Mouse (Mus musculus) hindbrain, postnatal 0 days (tissue): ENCODE measurements at regions not wholly inside any gene's neighbourhood (a gene's known extent, or its start where the extent isn't known, plus 50 kb on each side); places are given as distances from the start of the nearest gene placed in this dataset.
A peak's percentile ranks its signal among the peaks of the same experiment; 100 is the strongest.

Source experiments
- ATAC-seq: fragments of 200-750 bp; cut with Nextera tagmentation; 2 replicates; pipeline ENCODE4 v1.8.0; 2017; ENCODE audit warnings: mild to moderate bottlenecking, moderate TSS enrichment, moderate library complexity
- DNase-seq: peaks from one replicate; pipeline ENCODE4 v3.0.0-alpha.2; 2015; ENCODE audit warnings: low spot score
- H3K27ac ChIP-seq: fragments of 300-500 bp; sonication (generic); 2 replicates; pipeline ENCODE4 v1.5.1; 2014; ENCODE audit warnings: mild to moderate bottlenecking
- H3K27me3 ChIP-seq: fragments of 300-500 bp; sonication (generic); 2 replicates; pipeline ENCODE4 v1.6.1; 2014; ENCODE audit warnings: low read length, mixed read lengths; ENCODE audit not compliant: insufficient read depth
- H3K36me3 ChIP-seq: fragments of 300-500 bp; sonication (generic); 2 replicates; pipeline ENCODE4 v1.6.1; 2014; ENCODE audit warnings: low read length, mixed read lengths; ENCODE audit not compliant: insufficient read depth
- H3K4me1 ChIP-seq: fragments of 300-500 bp; sonication (generic); 2 replicates; pipeline ENCODE4 v1.6.1; 2014; ENCODE audit warnings: antibody characterized with exemption, low read length, mixed read lengths; ENCODE audit not compliant: insufficient read depth
- H3K4me2 ChIP-seq: fragments of 300-500 bp; sonication (generic); 2 replicates; pipeline ENCODE4 v1.6.1; 2014; ENCODE audit warnings: low read depth, mild to moderate bottlenecking, low read length, moderate library complexity, mixed read lengths
- H3K4me3 ChIP-seq: fragments of 300-500 bp; sonication (generic); 2 replicates; pipeline ENCODE4 v1.5.1; 2014; ENCODE audit warnings: low read length
- H3K9ac ChIP-seq: fragments of 300-500 bp; sonication (generic); replicated peaks from 2 replicates; pipeline ENCODE4 v1.6.1; 2014; ENCODE audit warnings: mild to moderate bottlenecking, low read length, moderate library complexity, mixed read lengths
- H3K9me3 ChIP-seq: fragments of 300-500 bp; sonication (generic); 2 replicates; pipeline ENCODE4 v1.6.1; 2016; ENCODE audit warnings: low read length, mixed read lengths
- CTCF ChIP-seq: IDR thresholded peaks from 2 replicates; pipeline ENCODE4 v1.5.1; 2016; ENCODE audit warnings: antibody characterized with exemption, control low read depth, low read depth
- WGBS: fragments of 180-500 bp; shearing (Covaris S2); extraction: QIAGEN DNeasy Blood & Tissue Kit; methylation state at CpG from one replicate; pipeline ENCODE4 v1.1.7; 2014; 5-methylcytosine and 5-hydroxymethylcytosine counted together

DNA sequence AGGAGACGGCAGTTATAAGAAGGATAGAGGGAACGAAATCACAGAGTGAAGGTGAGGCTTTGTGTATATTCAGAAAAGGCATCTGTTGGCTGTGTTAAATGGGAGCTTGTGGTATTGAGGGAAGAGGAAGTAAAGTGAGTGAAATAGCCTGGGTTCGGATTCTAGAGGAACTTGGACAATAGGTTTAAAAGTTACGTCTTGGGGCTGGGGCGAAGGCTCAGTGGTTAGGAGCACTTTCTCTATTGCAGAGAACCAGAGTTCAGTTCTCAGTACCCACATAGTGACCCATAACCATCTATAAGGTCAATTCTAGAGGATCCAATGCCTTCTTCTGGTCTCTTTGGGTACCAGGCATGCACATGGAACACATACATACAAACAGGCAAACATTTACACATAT is 317.6 kb upstream of the Ubash3b start:
- Histone ChIP-seq H3K4me2 (no peak overlapping the region), H3K4me3 (no peak overlapping the region), H3K9ac (no peak overlapping the region), H3K27me3 (no peaks in the 10 kb centered on the region), H3K4me1 (peaks cover 8% of the 10 kb centered on the region), H3K9me3 (no peaks in the 10 kb centered on the region), H3K27ac (no peak overlapping the region), H3K36me3 (no peaks in the 10 kb centered on the region)
- TF ChIP-seq CTCF, result no peak
- no peak for DNase-seq
- WGBS, result 94% methylated on average over 5 of the region's 5 CpGs
- ATAC-seq, result no peak

DNA sequence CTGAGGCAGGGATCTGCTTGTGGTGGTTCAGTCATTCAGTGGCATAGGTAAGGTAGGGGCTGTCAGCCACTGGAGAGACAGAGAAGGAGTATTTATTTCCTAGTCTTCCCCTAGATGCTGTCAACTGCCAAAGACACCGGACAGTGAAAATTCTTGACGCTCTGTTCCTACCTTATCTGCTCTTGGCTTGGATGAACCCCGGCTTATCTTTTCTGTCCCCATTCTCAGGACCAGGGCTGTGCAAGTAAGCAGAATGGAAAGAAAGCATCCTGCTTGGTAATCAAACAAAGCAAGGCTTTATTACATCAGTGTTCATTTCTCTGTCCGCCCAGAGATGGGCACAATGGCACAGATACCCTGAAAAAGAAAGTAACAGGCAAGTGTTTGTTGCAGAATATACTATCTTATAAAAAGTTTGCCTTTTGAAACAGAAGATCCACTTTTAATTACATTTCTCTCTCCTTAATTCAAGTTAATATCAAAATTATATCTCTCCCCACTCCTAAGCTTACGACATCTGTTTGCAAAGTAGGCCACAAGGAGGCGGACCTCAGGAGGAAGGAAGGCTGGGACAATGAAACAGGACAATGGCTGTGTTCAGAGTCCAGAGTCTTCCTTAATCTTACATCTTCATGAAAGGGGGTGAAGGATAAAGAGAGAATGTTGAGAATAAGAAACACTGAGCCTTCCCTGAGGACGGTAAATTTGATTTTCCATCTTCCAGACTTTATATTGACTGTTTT is 316.8 kb upstream of the Ubash3b start:
- no peak overlapping the region for H3K27ac ChIP-seq
- WGBS, result 89% methylated on average over 7 of the region's 7 CpGs

DNA sequence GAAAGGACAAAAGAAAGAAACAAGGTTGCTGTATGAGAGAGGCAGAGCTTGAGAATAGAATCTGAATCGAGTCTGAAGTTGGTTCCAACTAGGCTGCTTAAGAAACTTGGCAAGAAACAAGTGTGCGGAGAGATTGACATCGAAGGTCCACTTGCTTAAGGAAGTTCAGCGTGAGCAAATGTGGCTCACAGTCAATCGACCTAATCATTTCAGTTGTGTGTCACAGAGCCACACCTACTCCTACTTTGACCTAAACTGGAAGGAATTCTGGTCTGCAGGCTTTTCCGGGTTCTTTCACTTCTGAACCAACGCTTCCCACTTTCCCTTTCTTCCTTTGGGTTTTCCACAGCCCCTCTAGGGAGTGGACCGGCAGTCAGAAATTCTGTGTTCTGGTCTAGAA is 313.8 kb upstream of the Ubash3b start:
- TF ChIP-seq CTCF, result no peak
- H3K27me3 ChIP-seq, result no peaks in the 10 kb centered on the region
- WGBS, result 53% methylated on average over 8 of the region's 8 CpGs
- H3K27ac ChIP-seq, result peak overlapping the region; percentile 82; the same call in 1 of the 2 replicates
- ATAC-seq (no peak), DNase-seq (no peak)
- H3K9ac ChIP-seq, result peak overlapping the region; percentile 35; the same call in 1 of the 2 replicates
- no peaks in the 10 kb centered on the region for H3K36me3 ChIP-seq
- peaks cover 12% of the 10 kb centered on the region for H3K4me1 ChIP-seq
- peak overlapping the region; percentile 47 for H3K4me2 ChIP-seq
- no peaks in the 10 kb centered on the region for H3K9me3 ChIP-seq
- H3K4me3 ChIP-seq, result peak overlapping the region; percentile 11; the same call in 1 of the 2 replicates

More for the DNA sequence above, 316.8 kb upstream of the Ubash3b start:
- Histone ChIP-seq H3K36me3 (no peaks in the 10 kb centered on the region), H3K4me2 (no peak overlapping the region), H3K27me3 (no peaks in the 10 kb centered on the region), H3K9ac (no peak overlapping the region), H3K4me3 (no peak overlapping the region), H3K4me1 (peaks cover 12% of the 10 kb centered on the region), H3K9me3 (no peaks in the 10 kb centered on the region)
- peak; percentile 29 for TF ChIP-seq CTCF
- DNase-seq, result no peak
- ATAC-seq, result no peak

DNA sequence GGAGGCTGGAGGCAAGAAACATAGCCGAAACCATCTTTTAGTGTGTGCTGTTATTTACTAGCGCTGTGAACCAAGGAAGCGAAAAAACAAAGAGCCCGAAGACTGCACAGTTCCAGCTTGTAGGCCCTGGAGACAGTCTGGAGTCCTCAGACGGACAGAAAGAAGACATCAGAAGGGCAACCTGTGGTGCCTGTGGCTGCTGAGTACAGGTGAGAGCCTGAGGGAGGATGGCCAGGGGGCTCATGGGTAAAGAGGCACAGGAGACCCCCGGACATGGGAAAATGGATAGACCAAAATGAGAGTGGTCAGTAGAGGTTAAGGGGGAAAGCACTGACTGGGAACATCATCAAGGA is 313.4 kb upstream of the Ubash3b start:
- Histone ChIP-seq H3K9ac (peak overlapping the region; percentile 35), H3K36me3 (no peaks in the 10 kb centered on the region), H3K27ac (peak overlapping the region; percentile 82), H3K4me3 (peak overlapping the region; percentile 11), H3K27me3 (no peaks in the 10 kb centered on the region), H3K4me2 (peak overlapping the region; percentile 47), H3K4me1 (peaks cover 12% of the 10 kb centered on the region), H3K9me3 (no peaks in the 10 kb centered on the region)
- ATAC-seq, result peak; percentile 47
- DNase-seq, result no peak
- WGBS, result 56% methylated on average over 6 of the region's 6 CpGs
- TF ChIP-seq CTCF, result no peak

DNA sequence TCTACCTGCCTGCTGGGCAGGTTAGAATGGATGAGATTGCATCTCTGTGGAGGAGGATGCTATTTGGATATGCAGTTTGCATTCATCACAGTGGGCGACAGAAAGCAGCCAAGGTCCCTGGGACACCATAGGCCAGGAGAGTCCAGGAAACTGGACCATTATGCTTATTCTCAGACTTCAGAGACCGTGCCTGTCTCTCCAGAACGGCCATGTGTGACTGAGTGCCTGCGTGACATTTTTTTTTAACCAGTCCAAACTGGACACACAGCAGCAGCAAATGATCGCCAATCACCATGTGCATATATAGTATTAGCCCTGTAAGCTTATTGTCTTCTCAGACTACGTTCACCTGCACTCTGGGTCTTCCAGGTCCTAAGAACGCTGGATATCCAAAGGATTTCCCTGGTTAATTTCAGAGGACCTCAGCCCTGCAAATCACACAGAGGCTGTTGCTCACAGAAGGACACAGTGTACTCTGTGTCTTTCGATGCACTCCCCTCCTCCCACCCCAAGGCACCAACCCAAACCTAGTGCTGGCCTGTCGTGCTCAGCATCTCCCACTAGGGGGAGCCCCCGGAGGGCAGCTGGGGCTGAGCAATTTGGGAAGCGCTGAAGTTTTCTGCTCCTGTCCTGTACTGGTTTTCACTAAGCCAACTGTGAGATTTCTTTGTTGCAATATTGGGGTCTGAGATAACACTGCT is 312.9 kb upstream of the Ubash3b start:
- Histone ChIP-seq H3K27ac (peak overlapping the region; percentile 82), H3K4me1 (peaks cover 12% of the 10 kb centered on the region), H3K4me2 (peak overlapping the region; percentile 47), H3K4me3 (peak overlapping the region; percentile 11; the same call in 1 of the 2 replicates), H3K9ac (peak overlapping the region; percentile 35; the same call in 1 of the 2 replicates), H3K27me3 (no peaks in the 10 kb centered on the region), H3K36me3 (no peaks in the 10 kb centered on the region), H3K9me3 (no peaks in the 10 kb centered on the region)
- TF ChIP-seq CTCF, result peak; percentile 97
- 26% methylated on average over 11 of the region's 11 CpGs for WGBS
- peak; percentile 91 for DNase-seq
- peak; percentile 94 for ATAC-seq

DNA sequence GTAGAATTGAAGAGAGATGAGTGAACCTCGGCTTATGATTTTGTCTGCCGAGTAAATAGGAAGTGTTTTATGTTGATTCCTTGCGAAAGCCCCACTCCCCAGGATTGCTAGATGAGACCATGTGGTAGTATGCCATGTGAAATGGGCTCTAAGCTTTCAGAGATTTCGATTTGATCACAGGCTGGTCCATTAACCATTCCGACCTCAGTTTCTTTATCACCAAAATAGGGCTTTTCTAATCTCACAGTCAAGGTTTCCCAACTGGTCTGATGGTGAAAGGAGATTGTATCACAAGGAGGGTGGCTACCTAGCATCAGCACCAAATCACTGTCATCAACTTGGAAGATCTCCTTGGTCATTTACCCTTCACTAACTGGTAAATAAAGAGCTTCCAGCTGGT is 312.0 kb upstream of the Ubash3b start:
- 80% methylated on average over 5 of the region's 5 CpGs for WGBS
- DNase-seq, result no peak
- Histone ChIP-seq H3K27ac (peak overlapping the region; percentile 82; the same call in 1 of the 2 replicates), H3K4me2 (no peak overlapping the region), H3K27me3 (no peaks in the 10 kb centered on the region), H3K4me1 (peaks cover 12% of the 10 kb centered on the region), H3K4me3 (no peak overlapping the region), H3K9me3 (no peaks in the 10 kb centered on the region), H3K36me3 (no peaks in the 10 kb centered on the region), H3K9ac (no peak overlapping the region)
- TF ChIP-seq CTCF, result no peak
- ATAC-seq, result no peak

DNA sequence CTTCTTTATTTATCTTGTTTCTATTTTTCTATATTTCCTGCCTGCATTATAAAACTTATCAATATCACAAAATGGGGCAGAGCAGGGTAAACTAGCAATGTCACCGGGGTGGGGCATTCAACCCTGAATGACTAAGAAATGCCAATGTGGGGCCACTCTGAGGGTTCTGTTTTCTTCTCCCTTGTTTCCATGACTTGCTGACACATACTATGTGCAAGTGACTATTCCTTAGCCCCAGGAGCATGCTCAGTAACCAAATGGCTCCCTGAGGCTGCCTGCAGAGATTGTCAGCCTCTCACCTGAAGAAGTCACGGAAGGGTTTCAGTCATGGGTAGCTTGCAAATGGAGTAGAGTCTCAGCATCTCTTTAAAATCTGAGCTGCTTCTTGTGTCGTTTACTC is 309.8 kb upstream of the Ubash3b start:
- 91% methylated on average over 3 of the region's 3 CpGs for WGBS
- H3K27me3 ChIP-seq, result no peaks in the 10 kb centered on the region
- TF ChIP-seq CTCF, result no peak
- H3K4me3 ChIP-seq, result no peak overlapping the region
- no peak overlapping the region for H3K27ac ChIP-seq
- H3K4me2 ChIP-seq, result no peak overlapping the region
- H3K4me1 ChIP-seq, result peaks cover 12% of the 10 kb centered on the region
- no peaks in the 10 kb centered on the region for H3K9me3 ChIP-seq
- DNase-seq (no peak), ATAC-seq (no peak)
- H3K36me3 ChIP-seq, result no peaks in the 10 kb centered on the region
- H3K9ac ChIP-seq, result no peak overlapping the region
